8 mouse cellular contexts compared by ENCODE assay signal in the genomic region with DNA sequence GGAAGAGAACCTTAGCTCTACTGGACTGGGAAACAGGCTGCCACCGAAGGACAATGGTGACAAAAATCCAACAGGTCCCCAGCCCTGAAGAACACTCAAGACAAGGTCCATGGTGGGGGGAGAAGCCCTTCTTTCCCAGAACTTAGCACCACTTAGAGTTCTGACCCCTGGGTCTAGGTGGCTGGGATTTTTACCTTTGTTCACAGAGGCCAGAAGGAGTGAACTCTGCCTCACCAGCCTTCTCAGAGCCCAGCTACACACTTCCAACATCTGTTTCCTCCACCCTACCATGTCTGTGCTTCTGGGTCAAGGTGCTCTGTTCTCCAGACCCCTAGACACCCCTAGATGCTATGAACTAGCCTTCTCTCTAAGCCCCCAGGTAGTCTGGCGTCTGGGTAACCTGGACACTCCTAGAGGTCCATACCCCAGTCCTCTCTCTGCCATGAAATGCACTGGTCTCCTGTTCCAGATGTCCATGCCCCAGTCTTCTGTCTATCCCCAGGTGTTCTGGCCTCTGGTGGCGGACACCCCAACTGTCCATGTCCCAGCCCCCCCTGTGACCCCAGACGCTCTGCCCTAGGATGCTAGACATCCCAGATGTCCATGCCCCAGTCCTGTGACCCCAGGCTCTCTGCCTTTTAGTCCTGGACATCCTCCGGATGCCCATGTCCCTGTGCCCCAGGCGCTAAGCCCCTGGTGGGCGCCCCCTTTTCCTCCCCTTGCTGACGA. TPM values are rescaled to one million over a fixed set of nuclear protein-coding genes. Genes with fewer than 3 reads are reported as not detected.
DNase-seq lines count a peak whose midpoint lies in the region; ATAC-seq and TF ChIP-seq lines count a peak whose summit lies in the region.

No protein-coding gene starts in this region.

- peak; percentile 19; the same call in 1 of the 2 replicates for ATAC-seq in heart, embryonic 14.5 days (ENCODE audit: insufficient number of reproducible peaks, insufficient read depth, low FRiP score, low read depth)
- no peak for ATAC-seq in forebrain, postnatal 0 days
- ATAC-seq in liver, embryonic 14.5 days (ENCODE audit: insufficient read depth): peak; percentile 10; the same call in 1 of the 2 replicates

- peak overlapping the region; percentile 67 to 89 for H3K4me3 ChIP-seq in heart, embryonic 14.5 days (ENCODE audit: control insufficient read depth in 1 of 2, insufficient read depth in 1 of 2, low read depth in 1 of 2, low read length in 2 of 2)
- H3K4me3 ChIP-seq in MEL (ENCODE audit: control insufficient read depth in 1 of 2, insufficient read depth in 1 of 2, low read depth in 2 of 2, low read length in 2 of 2): peak overlapping the region; percentile 84 to 88
- H3K4me3 ChIP-seq in forebrain, postnatal 0 days (ENCODE audit: low read depth, low read length): peak overlapping the region; percentile 79
- peak overlapping the region; percentile 71 to 82 for H3K4me3 ChIP-seq in liver, embryonic 14.5 days (ENCODE audit: insufficient read depth in 1 of 2, low read depth in 2 of 2, low read length in 2 of 2)

- H3K36me3 ChIP-seq in heart, embryonic 14.5 days (ENCODE audit: control insufficient read depth, insufficient read depth, low read length): peaks cover 16% of the 10 kb centered on the region; the same call in 1 of the 2 replicates
- peaks cover 0 to 8% of the 10 kb centered on the region in 2 experiments; a peak in 2 of 4 replicates for H3K36me3 ChIP-seq in MEL (ENCODE audit: control insufficient read depth in 1 of 2, insufficient read depth in 2 of 2, low read length in 2 of 2)
- H3K36me3 ChIP-seq in forebrain, postnatal 0 days (ENCODE audit: insufficient read depth): peaks cover 3% of the 10 kb centered on the region; the same call in 1 of the 2 replicates
- H3K36me3 ChIP-seq in liver, embryonic 14.5 days (replicated peaks; ENCODE audit: control insufficient read depth, insufficient read depth, low read depth): no peaks in the 10 kb centered on the region; the same call in 1 of the 2 replicates

- H3K4me2 ChIP-seq in heart, embryonic 14.5 days (ENCODE audit: low read length): peak overlapping the region; percentile 81
- H3K4me2 ChIP-seq in forebrain, postnatal 0 days (ENCODE audit: low read depth): peak overlapping the region; percentile 74
- peak overlapping the region; percentile 88 for H3K4me2 ChIP-seq in liver, embryonic 14.5 days (ENCODE audit: low read depth)

- H3K9me3 ChIP-seq in heart, embryonic 14.5 days (ENCODE audit: control insufficient read depth, low read length): no peaks in the 10 kb centered on the region
- H3K9me3 ChIP-seq in MEL (replicated peaks; ENCODE audit: insufficient read depth, low read length): no peaks in the 10 kb centered on the region
- H3K9me3 ChIP-seq in forebrain, postnatal 0 days (ENCODE audit: low read length): no peaks in the 10 kb centered on the region
- no peaks in the 10 kb centered on the region for H3K9me3 ChIP-seq in liver, embryonic 14.5 days (ENCODE audit: control insufficient read depth, low read length)

- H3K4me1 ChIP-seq in heart, embryonic 14.5 days (ENCODE audit: control insufficient read depth in 2 of 2, insufficient read depth in 2 of 2, low read length in 2 of 2): peaks cover 13 to 24% of the 10 kb centered on the region in 2 experiments
- H3K4me1 ChIP-seq in MEL (ENCODE audit: control insufficient read depth in 1 of 2, insufficient read depth in 2 of 2, low read length in 2 of 2): peaks cover 0 to 12% of the 10 kb centered on the region in 2 experiments
- peaks cover 5% of the 10 kb centered on the region; the same call in 1 of the 2 replicates for H3K4me1 ChIP-seq in forebrain, postnatal 0 days (ENCODE audit: insufficient read depth)
- H3K4me1 ChIP-seq in liver, embryonic 14.5 days (replicated peaks; ENCODE audit: control insufficient read depth in 2 of 2, insufficient read depth in 2 of 2, low read length in 1 of 2): peaks cover 23 to 30% of the 10 kb centered on the region in 2 experiments

- no peak for DNase-seq in heart, postnatal 10 days
- no peak for DNase-seq in MEL (ENCODE audit: low read depth, low spot score)
- no peak for DNase-seq in forebrain, postnatal 0 days
- no peak for DNase-seq in liver, embryonic 14.5 days (ENCODE audit: low read depth in 3 of 3, low spot score in 3 of 3)
- DNase-seq in frontal cortex, adult 2 months (ENCODE audit: extremely low spot score in 1 of 2, low spot score in 1 of 2): no peak
- no peak for DNase-seq in urinary bladder, postnatal 36 days (ENCODE audit: low spot score in 2 of 2)
- DNase-seq in left cerebral cortex, postnatal 10 days (ENCODE audit: extremely low spot score in 1 of 2, low spot score in 2 of 2): no peak

- TF ChIP-seq POLR2A in MEL (IDR thresholded peaks at IDR 0.05; ENCODE audit: control insufficient read depth in 1 of 2, insufficient read depth in 1 of 2, low read depth in 1 of 2, low read length in 2 of 2, poor library complexity in 1 of 2): no peak

- intact Hi-C loops in heart, postnatal 10 days (cut with DNase I): no loop called here
- intact Hi-C loops in left cerebral cortex, postnatal 10 days (cut with DNase I): loop anchor here (10.0 kb wide), 1 partner anchor 135 kb away; no protein-coding TSS in a partner anchor

- peak overlapping the region; percentile 85 for H3K9ac ChIP-seq in heart, embryonic 14.5 days (ENCODE audit: low read length)
- H3K9ac ChIP-seq in MEL (ENCODE audit: control insufficient read depth, low read depth, low read length, poor library complexity, severe bottlenecking): peak overlapping the region; percentile 81
- H3K9ac ChIP-seq in forebrain, postnatal 0 days: peak overlapping the region; percentile 77
- peak overlapping the region; percentile 79 for H3K9ac ChIP-seq in liver, embryonic 14.5 days (replicated peaks)

- peak overlapping the region in 1 of 2 experiments; percentile 15; a peak in 1 of 4 replicates for H3K27ac ChIP-seq in heart, embryonic 14.5 days (replicated peaks in 1 of 2; ENCODE audit: control insufficient read depth in 1 of 2, insufficient read depth in 1 of 2, low read depth in 2 of 2, low read length in 2 of 2)
- no peak overlapping the region for H3K27ac ChIP-seq in MEL (ENCODE audit: control insufficient read depth, low read depth, low read length)
- H3K27ac ChIP-seq in forebrain, postnatal 0 days (ENCODE audit: low read depth, low read length): no peak overlapping the region
- H3K27ac ChIP-seq in liver, embryonic 14.5 days: peak overlapping the region; percentile 27

- TF ChIP-seq CTCF in MEL (IDR thresholded peaks at IDR 0.05 in 2 of 3, conservative IDR thresholded peaks at IDR 0.05 in 1 of 3; ENCODE audit: control insufficient read depth in 1 of 3, insufficient read depth in 1 of 3, low read depth in 2 of 3, low read length in 3 of 3, poor library complexity in 1 of 3, severe bottlenecking in 1 of 3): no peak
- TF ChIP-seq CTCF in forebrain, postnatal 0 days (IDR thresholded peaks at IDR 0.05; ENCODE audit: low read depth): no peak
- TF ChIP-seq CTCF in liver, embryonic 14.5 days (IDR thresholded peaks at IDR 0.05; ENCODE audit: low read depth): no peak

- TF ChIP-seq RAD21 in MEL (IDR thresholded peaks at IDR 0.05; ENCODE audit: low read depth, low read length): no peak

- H3K27me3 ChIP-seq in heart, embryonic 14.5 days (ENCODE audit: control insufficient read depth, insufficient read depth, low read length): no peaks in the 10 kb centered on the region
- H3K27me3 ChIP-seq in MEL (ENCODE audit: control insufficient read depth in 1 of 2, insufficient read depth in 2 of 2, low read length in 2 of 2): no peaks in the 10 kb centered on the region
- H3K27me3 ChIP-seq in forebrain, postnatal 0 days (ENCODE audit: insufficient read depth, low read length): no peaks in the 10 kb centered on the region
- H3K27me3 ChIP-seq in liver, embryonic 14.5 days (ENCODE audit: control insufficient read depth, insufficient read depth, low read length): no peaks in the 10 kb centered on the region

- TF ChIP-seq EP300 in MEL (IDR thresholded peaks at IDR 0.05; ENCODE audit: low read depth in 1 of 2, low read length in 2 of 2): no peak
- TF ChIP-seq EP300 in liver, embryonic 14.5 days (IDR thresholded peaks at IDR 0.05; ENCODE audit: low read depth): no peak

- peaks cover 1% of the 10 kb centered on the region; the same call in 1 of the 2 replicates for H3K79me2 ChIP-seq in MEL (ENCODE audit: control insufficient read depth, insufficient read depth, low read length, poor library complexity)

- 16% methylated on average over 8 of the region's 8 CpGs for WGBS in heart, embryonic 14.5 days
- 14% methylated on average over 8 of the region's 8 CpGs for WGBS in forebrain, postnatal 0 days
- WGBS in liver, embryonic 14.5 days (ENCODE audit: insufficient replicate concordance): 16% methylated on average over 8 of the region's 8 CpGs

TF ChIP-seq in MEL, 35 proteins besides CTCF, POLR2A, EP300 and RAD21:
- TF ChIP-seq E2F4 (IDR thresholded peaks at IDR 0.05; ENCODE audit: borderline replicate concordance, low read depth, low read length) (no peak), POLR2AphosphoS5 (IDR thresholded peaks at IDR 0.05; ENCODE audit: borderline replicate concordance, low read depth, low read length) (no peak), ZKSCAN1 (IDR thresholded peaks at IDR 0.05; ENCODE audit: low read depth, low read length) (no peak), MAFK (IDR thresholded peaks at IDR 0.05; ENCODE audit: borderline replicate concordance, low read depth, low read length) (no peak), CHD2 (IDR thresholded peaks at IDR 0.05; ENCODE audit: low read length) (no peak), UBTF (IDR thresholded peaks at IDR 0.05; ENCODE audit: borderline replicate concordance, insufficient read depth, low read depth, low read length) (no peak)

RNA-seq across cellular contexts. Expression of a gene that starts 0.7 kb away (rescaled TPM):
- polyA plus RNA-seq in heart, embryonic 14.5 days (2014; fragmentation: Nextera tagmentation; extraction: Ambion mirVana): 28.5 and 33.3 TPM in 2 replicates
- total RNA-seq in heart, postnatal 10 days (2021): 10 to 100 TPM; 15.6 to 20.2 TPM
- total RNA-seq in MEL (2012; rRNA removed): 8.2 and 8.6 TPM in 2 replicates
- polyA plus RNA-seq in MEL (2012; ENCODE audit: insufficient read depth in 1 of 2, insufficient read length in 2 of 2, low read depth in 1 of 2, low replicate concordance in 2 of 2, missing spikeins in 1 of 2): 10 to 100 TPM in 1 of 2 experiments, not detected in 1; 12.4 TPM
- total RNA-seq in forebrain, postnatal 0 days (2014; rRNA removed): 41.0 and 41.2 TPM in 2 replicates
- 32.0 and 33.7 TPM in 2 replicates for polyA plus RNA-seq in forebrain, postnatal 0 days (2015; fragmentation: Nextera tagmentation; extraction: Ambion mirVana)
- 10.1 and 10.9 TPM in 2 replicates for polyA plus RNA-seq in liver, embryonic 14.5 days (2012; rRNA removed)
- polyA plus RNA-seq in liver, embryonic 14.5 days (2014; fragmentation: Nextera tagmentation; extraction: Ambion mirVana): 15.3 and 16.6 TPM in 2 replicates
- polyA plus RNA-seq in frontal cortex, adult 2 months (2012; rRNA removed): 25.3 and 27.6 TPM in 2 replicates
- 10 to 100 TPM; 20.1 to 23.4 TPM for total RNA-seq in left cerebral cortex, postnatal 10 days (2021)
